Mouse (Mus musculus) myocyte (in vitro differentiated cells): ENCODE measurements at regions not wholly inside any gene's neighbourhood (a gene's known extent, or its start where the extent isn't known, plus 50 kb on each side); places are given as distances from the start of the nearest gene placed in this dataset.

Experiments
- MAX ChIP-seq: IDR thresholded peaks from one replicate; pipeline ENCODE4 v1.6.1; 2011; ENCODE audit warnings: low read depth, mild to moderate bottlenecking, control low read depth
- POLR2A ChIP-seq: IDR thresholded peaks from one replicate; pipeline ENCODE4 v1.6.1; 2011; ENCODE audit warnings: low read depth, mild to moderate bottlenecking, control low read depth, moderate library complexity; ENCODE audit not compliant: insufficient read length
- POLR2AphosphoS2 ChIP-seq: IDR thresholded peaks from one replicate; pipeline ENCODE4 v1.6.1; 2011; ENCODE audit warnings: low read depth, control low read depth; ENCODE audit not compliant: insufficient read length
- REST ChIP-seq: IDR thresholded peaks from one replicate; pipeline ENCODE4 v1.6.1; 2011; ENCODE audit warnings: mild to moderate bottlenecking, control low read depth, moderate library complexity; ENCODE audit not compliant: insufficient read depth, insufficient read length
- TCF12 ChIP-seq: IDR thresholded peaks from one replicate; pipeline ENCODE4 v1.6.1; 2011; ENCODE audit warnings: mild to moderate bottlenecking, control low read depth; ENCODE audit not compliant: poor library complexity, insufficient read depth, severe bottlenecking
- USF1 ChIP-seq: IDR thresholded peaks from one replicate; pipeline ENCODE4 v1.6.1; 2011; ENCODE audit warnings: low read depth, mild to moderate bottlenecking, control low read depth, moderate library complexity

DNA sequence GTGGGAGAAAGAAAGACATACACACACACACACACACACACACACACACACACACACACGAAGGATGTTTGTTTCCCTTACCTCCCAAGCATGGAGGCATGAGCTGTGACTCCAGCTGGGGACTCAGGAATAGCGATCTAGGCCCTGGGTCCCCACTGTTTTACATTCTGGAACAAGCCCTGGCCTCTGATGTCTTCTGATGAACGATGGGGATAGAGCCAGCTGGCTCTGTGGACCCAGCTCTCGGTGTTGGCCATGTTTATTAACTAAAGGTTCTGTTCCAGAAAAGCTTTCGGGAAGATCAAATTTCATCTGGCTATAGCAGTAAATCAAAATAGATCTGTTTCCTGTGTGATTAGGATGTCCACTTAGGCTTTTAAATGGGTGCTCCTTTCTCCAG is 83.4 kb downstream of the Npepl1 start:
- no peak for TF ChIP-seq POLR2AphosphoS2
- no peak for TF ChIP-seq POLR2A
- no peak for TF ChIP-seq USF1
- no peak for TF ChIP-seq MAX
- TF ChIP-seq TCF12: no peak
- no peak for TF ChIP-seq REST
